Mouse (Mus musculus): ENCODE results near the gene Adgrb2.
A peak's percentile ranks its signal among the peaks of the same experiment; 100 is the strongest.

The Adgrb2 gene

DNA sequence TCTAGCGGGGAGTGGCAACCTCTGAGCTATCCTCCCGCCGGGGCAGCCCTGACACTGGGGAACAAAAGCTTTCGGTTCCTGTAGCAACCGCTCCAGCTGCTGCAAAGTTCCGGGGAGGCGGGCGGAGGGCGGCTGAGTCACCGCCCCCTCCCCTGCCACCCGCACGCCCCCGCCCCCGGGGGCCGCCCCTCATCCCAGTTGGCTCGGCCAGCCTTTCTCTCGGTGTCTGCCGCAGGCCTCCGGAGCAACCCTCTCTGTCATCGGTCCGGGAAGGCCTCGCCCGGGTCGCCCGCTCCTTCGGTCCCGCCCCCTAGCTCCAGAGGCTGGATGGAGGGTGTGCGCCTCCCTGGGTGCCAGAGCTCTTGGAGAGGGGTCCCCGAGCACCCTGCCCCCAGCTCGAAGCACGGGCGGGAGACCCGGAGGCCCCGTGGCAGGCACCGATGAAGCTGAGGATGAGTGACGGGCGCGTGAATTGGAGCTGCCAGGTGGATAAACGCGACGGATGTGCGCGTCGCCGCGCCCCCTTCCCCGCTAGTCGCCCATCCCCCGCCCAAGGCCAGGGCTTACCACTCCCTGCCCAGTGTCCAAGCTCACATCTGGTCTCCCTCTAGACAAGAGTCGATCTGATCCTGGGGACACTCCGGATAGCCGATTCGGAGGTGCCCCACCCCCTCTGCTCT, 3.3 kb downstream of the Adgrb2 start:
- DNase-seq (ENCODE audit: low spot score in 2 of 2): no peak

DNA sequence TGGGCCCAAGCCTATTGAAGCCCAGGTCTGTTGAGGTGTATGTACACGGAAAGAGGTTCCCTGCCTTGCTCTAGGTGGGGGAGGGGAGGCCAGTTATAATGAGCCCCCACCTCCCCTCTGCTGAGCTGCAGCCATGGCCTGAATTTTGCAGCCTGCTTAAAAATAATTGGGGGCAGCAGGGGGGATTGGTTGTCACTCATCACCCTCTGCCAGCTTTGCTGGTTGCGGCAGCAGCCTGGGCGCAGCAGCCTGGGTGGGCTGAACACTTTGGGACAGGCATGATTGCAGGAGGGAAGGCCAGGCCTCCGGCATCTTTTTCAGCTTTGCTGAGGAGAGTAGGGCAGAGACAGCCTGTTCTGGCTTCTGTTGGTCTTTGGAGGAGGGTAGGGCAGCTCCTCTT, 5.3 kb downstream of the Adgrb2 start:
- no peak for DNase-seq (ENCODE audit: low spot score in 2 of 2)

GRCm38 (mm10) chr4:129992720-129993119, 8.1 kb downstream of the Adgrb2 start:
- DNase-seq (ENCODE audit: low spot score in 2 of 2): no peak

DNA sequence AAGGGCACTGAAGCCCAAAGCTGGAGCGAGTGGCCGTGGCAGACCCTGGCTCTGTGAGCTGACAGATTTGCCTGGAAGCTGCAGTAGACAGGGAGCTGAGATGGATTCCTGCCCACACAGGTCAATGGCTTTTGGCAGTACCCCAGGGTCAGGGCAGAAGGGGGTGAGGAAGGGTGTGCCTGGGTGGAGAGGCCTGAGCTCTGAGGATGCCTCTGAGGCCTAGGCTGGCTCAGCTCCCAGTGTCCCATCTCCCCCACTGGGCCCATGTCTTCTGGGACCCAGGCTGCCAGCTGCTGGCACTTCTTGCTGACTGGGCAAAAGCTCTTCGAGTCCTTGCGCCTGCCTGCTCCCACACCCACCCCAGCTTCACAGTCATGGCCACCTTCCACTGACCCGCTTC, 8.5 kb downstream of the Adgrb2 start:
- DNase-seq (ENCODE audit: low spot score in 2 of 2): no peak

- no peak for DNase-seq (ENCODE audit: low spot score in 2 of 2)
Measured at GRCm38 (mm10) chr4:129993944-129994695, 9.4 kb downstream of the Adgrb2 start.

DNA sequence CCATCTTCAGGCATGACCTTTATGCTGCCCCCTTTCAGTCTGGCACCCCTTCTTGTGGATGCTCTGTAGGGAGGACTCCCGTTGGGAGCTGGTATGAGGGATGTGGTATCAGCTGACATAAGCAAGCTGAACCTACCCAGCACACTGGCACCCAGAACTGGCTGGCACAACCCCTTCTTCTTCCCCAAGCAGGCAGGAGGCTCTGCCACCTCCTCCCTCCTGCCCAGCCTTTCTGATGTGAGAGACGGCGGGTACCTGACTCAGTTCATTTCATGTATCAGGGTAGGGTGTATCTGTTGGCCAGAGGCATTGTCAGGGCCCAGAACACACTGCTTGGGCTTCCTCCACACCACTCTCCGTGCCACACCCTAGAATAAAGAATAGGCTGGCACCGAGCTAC, 10.1 kb downstream of the Adgrb2 start:
- no peak for DNase-seq (ENCODE audit: low spot score in 2 of 2)

- DNase-seq (ENCODE audit: low spot score in 2 of 2): no peak
Measured at GRCm38 (mm10) chr4:129995255-129995654, 10.6 kb downstream of the Adgrb2 start.

DNA sequence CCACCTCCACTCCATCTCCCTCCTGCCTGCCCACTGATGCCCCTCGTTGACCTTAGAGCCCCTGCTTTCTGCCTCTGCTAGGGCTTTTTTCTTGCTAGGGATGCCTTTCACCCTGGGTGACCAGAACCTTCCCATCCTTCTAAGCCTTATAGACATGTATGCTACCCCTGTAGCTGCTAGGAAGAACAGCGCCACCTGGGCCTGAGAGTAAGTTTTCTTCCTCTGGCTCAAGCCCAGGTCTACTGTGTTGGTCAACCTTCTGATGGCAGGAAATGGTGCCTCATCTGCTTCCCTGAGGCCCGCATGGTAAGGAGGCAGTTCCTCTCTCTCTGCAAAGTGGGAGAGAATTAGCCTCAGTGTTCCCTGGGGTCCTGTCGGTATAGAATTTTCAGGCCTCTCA, 11.3 kb downstream of the Adgrb2 start:
- no peak for DNase-seq (ENCODE audit: low spot score in 2 of 2)

DNA sequence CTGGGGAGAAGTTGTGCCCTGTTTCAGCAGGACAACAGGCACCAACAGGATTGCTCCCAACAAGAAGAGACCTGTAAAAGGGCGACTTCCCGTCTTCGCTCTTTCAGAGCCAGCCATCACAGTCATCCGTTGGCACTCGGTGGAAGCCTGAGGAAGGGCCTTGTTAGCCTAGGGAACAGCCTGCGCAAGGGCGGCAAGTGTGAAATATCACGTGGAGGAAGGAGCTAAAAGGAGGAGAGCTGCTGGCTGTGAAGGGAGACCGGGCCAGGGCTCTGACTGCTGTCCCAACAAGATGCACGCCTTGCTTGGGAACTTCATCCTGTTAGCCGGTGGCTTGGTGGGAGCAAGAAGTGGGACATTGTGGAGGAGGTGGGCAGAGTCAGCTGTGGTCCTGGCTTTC, 13.5 kb downstream of the Adgrb2 start:
- DNase-seq (ENCODE audit: low spot score in 2 of 2): peak in 1 of 2 experiments; percentile 79

DNA sequence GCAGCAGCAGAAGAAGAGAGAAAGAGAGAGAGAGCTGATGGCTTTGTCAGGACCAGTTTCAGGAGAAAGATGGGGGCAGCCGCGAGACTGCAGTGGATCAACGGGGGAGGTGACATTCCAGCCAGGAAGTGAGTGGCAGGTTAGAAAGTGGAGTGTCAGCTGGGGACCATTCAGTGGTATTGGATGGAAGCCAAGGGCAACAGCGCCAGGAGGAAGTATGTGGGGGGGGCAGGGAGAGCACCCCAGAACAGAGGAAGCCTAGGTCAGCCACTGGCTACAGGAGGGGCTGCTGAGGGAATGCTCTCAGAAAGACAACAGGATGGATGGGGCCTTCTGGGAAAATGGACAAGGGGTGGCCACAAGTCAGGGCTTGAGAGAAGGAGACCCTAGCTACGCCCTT, 17.0 kb downstream of the Adgrb2 start:
- DNase-seq (ENCODE audit: low spot score in 2 of 2): no peak

DNA sequence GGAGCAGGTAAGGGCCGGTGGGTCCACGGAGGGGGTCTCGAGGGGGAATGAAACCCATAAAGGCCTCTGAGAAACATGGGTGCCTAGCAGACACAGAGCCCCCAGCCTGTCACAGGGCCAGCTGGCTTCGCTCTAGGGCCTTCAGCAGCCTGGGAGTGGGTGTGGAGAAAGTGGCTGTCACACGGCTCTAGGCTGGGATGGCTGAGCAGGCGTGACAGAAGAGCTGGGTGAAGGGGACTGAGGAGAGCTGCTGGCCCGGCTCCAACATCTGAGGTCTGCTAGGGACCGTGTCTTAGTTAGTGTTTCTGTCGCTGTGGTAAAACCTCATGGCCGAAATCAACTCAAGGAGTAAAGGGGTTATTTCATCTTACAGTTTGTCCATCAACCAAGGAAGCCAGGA, 17.5 kb downstream of the Adgrb2 start:
- peak in 1 of 2 experiments; percentile 50 for DNase-seq (ENCODE audit: low spot score in 2 of 2)

- DNase-seq (ENCODE audit: low spot score in 2 of 2): no peak
Measured at GRCm38 (mm10) chr4:130005593-130005992, 20.9 kb downstream of the Adgrb2 start.

DNA sequence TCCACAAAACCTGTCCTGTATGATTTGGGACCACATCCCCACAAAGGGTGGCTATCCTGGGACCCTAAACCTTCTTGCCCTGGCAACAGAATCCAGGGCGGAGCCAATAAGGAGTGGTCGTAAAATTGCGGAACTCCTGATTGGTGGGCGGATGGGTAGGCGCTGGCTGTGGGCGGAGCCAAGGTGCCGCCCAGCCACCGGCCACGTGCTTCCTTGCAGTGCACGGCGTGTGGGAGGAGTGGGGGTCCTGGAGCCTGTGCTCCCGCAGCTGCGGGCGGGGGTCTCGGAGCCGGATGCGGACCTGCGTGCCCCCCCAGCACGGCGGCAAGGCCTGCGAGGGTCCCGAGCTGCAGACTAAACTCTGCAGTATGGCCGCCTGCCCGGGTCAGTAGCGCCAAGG, 21.9 kb downstream of the Adgrb2 start:
- no peak for DNase-seq (ENCODE audit: low spot score in 2 of 2)

DNA sequence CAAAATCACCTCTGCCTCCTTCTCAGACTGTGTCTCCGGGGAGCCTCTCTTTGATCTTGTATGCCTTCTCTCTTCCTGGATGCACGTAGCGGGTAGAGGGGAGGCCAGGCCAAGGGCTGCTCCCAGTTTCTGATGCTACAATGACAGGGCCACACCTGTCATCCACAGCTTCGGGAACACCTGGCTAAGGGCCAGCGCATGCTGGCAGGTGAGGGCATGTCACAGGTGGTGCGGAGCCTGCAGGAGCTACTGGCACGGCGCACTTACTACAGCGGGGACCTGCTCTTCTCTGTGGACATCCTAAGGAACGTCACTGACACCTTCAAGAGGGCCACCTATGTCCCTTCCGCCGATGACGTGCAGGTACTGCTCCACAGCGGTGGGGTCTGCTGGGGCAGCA, 24.4 kb downstream of the Adgrb2 start:
- no peak for DNase-seq (ENCODE audit: low spot score in 2 of 2)

GRCm38 (mm10) chr4:130010723-130011122, 26.1 kb downstream of the Adgrb2 start:
- DNase-seq (ENCODE audit: low spot score in 2 of 2): no peak

- no peak for DNase-seq (ENCODE audit: low spot score in 2 of 2)
Measured at GRCm38 (mm10) chr4:130012234-130012633, 27.6 kb downstream of the Adgrb2 start.

DNA sequence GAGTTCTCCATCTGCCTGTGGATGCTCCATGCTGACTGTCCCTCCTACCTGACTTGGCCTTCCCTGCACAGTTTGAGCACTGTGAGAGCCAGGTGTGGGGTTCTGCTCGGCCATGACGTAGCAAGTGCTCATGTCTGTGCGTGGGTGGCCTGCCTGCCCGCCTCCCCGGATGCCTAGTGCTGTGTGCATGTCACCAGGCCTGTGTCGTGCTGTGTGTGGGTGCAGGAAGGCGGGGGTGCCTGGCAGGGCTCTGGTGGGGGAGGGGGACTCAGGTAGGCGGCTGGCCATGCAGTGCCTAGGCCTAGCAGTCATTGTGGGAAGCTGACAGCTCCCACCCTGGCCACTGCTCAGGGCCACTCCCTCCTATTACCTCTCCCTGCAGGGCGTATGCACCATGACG, 28.4 kb downstream of the Adgrb2 start:
- peak; percentile 84 to 89 for DNase-seq (ENCODE audit: low spot score in 2 of 2)

DNA sequence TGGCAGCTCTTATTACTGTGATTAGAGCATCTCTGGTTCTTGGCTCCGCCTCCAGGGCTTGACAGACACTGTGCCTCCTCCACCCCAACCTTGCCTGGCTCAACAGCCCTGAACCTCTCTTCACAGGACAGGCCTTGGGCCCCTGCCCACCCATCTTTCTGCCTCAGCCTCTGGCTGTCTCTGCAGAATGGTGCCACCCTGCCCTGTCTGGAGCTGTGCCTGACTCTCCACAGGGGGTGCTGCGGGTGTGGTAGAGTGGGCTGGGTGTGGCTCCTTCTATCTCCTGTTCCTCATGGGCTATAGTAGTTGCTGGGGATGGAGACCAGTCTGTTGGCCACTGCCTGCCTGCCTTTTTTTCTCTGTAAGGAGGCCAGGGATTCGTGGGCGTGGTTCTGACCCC, 31.3 kb downstream of the Adgrb2 start:
- DNase-seq (ENCODE audit: low spot score in 2 of 2): no peak

- no peak for DNase-seq (ENCODE audit: low spot score in 2 of 2)
Measured at GRCm38 (mm10) chr4:130017036-130017674, 32.5 kb downstream of the Adgrb2 start.

- DNase-seq (ENCODE audit: low spot score in 2 of 2): no peak
Measured at GRCm38 (mm10) chr4:130022952-130023351, 38.3 kb downstream of the Adgrb2 start.

GRCm38 (mm10) chr4:130023511-130024231, 39.0 kb downstream of the Adgrb2 start:
- peak in 1 of 2 experiments; percentile 70 for DNase-seq (ENCODE audit: low spot score in 2 of 2)

- no peak for DNase-seq (ENCODE audit: low spot score in 2 of 2)
Measured at GRCm38 (mm10) chr4:130025544-130025943, 40.9 kb downstream of the Adgrb2 start.

Data from right cerebral cortex, postnatal 36 days (tissue).